Mouse (Mus musculus): ENCODE results near the gene Chl1.

The Chl1 gene

GRCm38 (mm10) chr6:103542576-103542975 lies 32.2 kb downstream of the Chl1 start:
- no peak for DNase-seq (ENCODE audit: low read depth in 1 of 2, low spot score in 2 of 2)

GRCm38 (mm10) chr6:103543753-103544152 lies 33.4 kb downstream of the Chl1 start:
- DNase-seq (ENCODE audit: low read depth in 1 of 2, low spot score in 2 of 2) = no peak

GRCm38 (mm10) chr6:103546314-103546713 lies 35.9 kb downstream of the Chl1 start:
- DNase-seq (ENCODE audit: low read depth in 1 of 2, low spot score in 2 of 2) = no peak

- DNase-seq (ENCODE audit: low read depth in 1 of 2, low spot score in 2 of 2) = no peak
Measured at GRCm38 (mm10) chr6:103549929-103550328, 39.5 kb downstream of the Chl1 start.

- no peak for DNase-seq (ENCODE audit: low read depth in 1 of 2, low spot score in 2 of 2)
Measured at GRCm38 (mm10) chr6:103558037-103558893, 47.9 kb downstream of the Chl1 start.

- DNase-seq (ENCODE audit: low read depth in 1 of 2, low spot score in 2 of 2) = no peak
Measured at GRCm38 (mm10) chr6:103558894-103559225, 48.5 kb downstream of the Chl1 start.

- no peak for DNase-seq (ENCODE audit: low read depth in 1 of 2, low spot score in 2 of 2)
Measured at GRCm38 (mm10) chr6:103559344-103559743, 49.0 kb downstream of the Chl1 start.

GRCm38 (mm10) chr6:103564811-103565210 lies 54.4 kb downstream of the Chl1 start:
- no peak for DNase-seq (ENCODE audit: low read depth in 1 of 2, low spot score in 2 of 2)

GRCm38 (mm10) chr6:103567247-103567646 lies 56.9 kb downstream of the Chl1 start:
- no peak for DNase-seq (ENCODE audit: low read depth in 1 of 2, low spot score in 2 of 2)

- no peak for DNase-seq (ENCODE audit: low read depth in 1 of 2, low spot score in 2 of 2)
Measured at GRCm38 (mm10) chr6:103572659-103573058, 62.3 kb downstream of the Chl1 start.

- no peak for DNase-seq (ENCODE audit: low read depth in 1 of 2, low spot score in 2 of 2)
Measured at GRCm38 (mm10) chr6:103584224-103584623, 73.8 kb downstream of the Chl1 start.

- no peak for DNase-seq (ENCODE audit: low read depth in 1 of 2, low spot score in 2 of 2)
Measured at GRCm38 (mm10) chr6:103585667-103586066, 75.3 kb downstream of the Chl1 start.

- no peak for DNase-seq (ENCODE audit: low read depth in 1 of 2, low spot score in 2 of 2)
Measured at GRCm38 (mm10) chr6:103586081-103586480, 75.7 kb downstream of the Chl1 start.

- DNase-seq (ENCODE audit: low read depth in 1 of 2, low spot score in 2 of 2) = no peak
Measured at GRCm38 (mm10) chr6:103602070-103602469, 91.7 kb downstream of the Chl1 start.

GRCm38 (mm10) chr6:103610656-103611055 lies 100.3 kb downstream of the Chl1 start:
- DNase-seq (ENCODE audit: low read depth in 1 of 2, low spot score in 2 of 2) = no peak

- no peak for DNase-seq (ENCODE audit: low read depth in 1 of 2, low spot score in 2 of 2)
Measured at GRCm38 (mm10) chr6:103612626-103613025, 102.2 kb downstream of the Chl1 start.

- no peak for DNase-seq (ENCODE audit: low read depth in 1 of 2, low spot score in 2 of 2)
Measured at GRCm38 (mm10) chr6:103613714-103614113, 103.3 kb downstream of the Chl1 start.

GRCm38 (mm10) chr6:103615924-103616602 lies 105.7 kb downstream of the Chl1 start:
- no peak for DNase-seq (ENCODE audit: low read depth in 1 of 2, low spot score in 2 of 2)

- no peak for DNase-seq (ENCODE audit: low read depth in 1 of 2, low spot score in 2 of 2)
Measured at GRCm38 (mm10) chr6:103620880-103621279, 110.5 kb downstream of the Chl1 start.

GRCm38 (mm10) chr6:103622117-103622713 lies 111.8 kb downstream of the Chl1 start:
- DNase-seq (ENCODE audit: low read depth in 1 of 2, low spot score in 2 of 2) = no peak

- no peak for DNase-seq (ENCODE audit: low read depth in 1 of 2, low spot score in 2 of 2)
Measured at GRCm38 (mm10) chr6:103632856-103633255, 122.5 kb downstream of the Chl1 start.

- DNase-seq (ENCODE audit: low read depth in 1 of 2, low spot score in 2 of 2) = no peak
Measured at GRCm38 (mm10) chr6:103656778-103657177, 146.4 kb downstream of the Chl1 start.
